Mouse (Mus musculus): Measurements from ENCODE around the gene Rfx8.

- TF ChIP-seq CTCF (IDR thresholded peaks at IDR 0.05; ENCODE audit: borderline replicate concordance, insufficient read depth, low read length): no peak
- TF ChIP-seq POLR2A (IDR thresholded peaks at IDR 0.05; ENCODE audit: low read depth, low read length): no peak
Measured at GRCm38 (mm10) chr1:39637139-39637538, 83.7 kb downstream of the Rfx8 start.
